Mouse (Mus musculus): ENCODE results near the gene Mei1. TPM values are rescaled to one million over a fixed set of nuclear protein-coding genes. Genes with fewer than 3 reads are reported as not detected.
"Not testable (repeated sequence)": the region's sequence is repeated elsewhere in the genome, so short reads cannot be mapped to it uniquely, and the experiment has no call there.

Gene Mei1
- polyA plus RNA-seq, 1 experiment from 2014 or later = not detected

GRCm38 (mm10) chr15:82120544-82120943 lies 50.7 kb downstream of the Mei1 start:
- Histone ChIP-seq H3K4me1 (no peaks in the 10 kb centered on the region), H3K9me3 (replicated peaks) (no peaks in the 10 kb centered on the region), H3K4me3 (no peak overlapping the region), H3K36me3 (no peaks in the 10 kb centered on the region), H3K27me3 (ENCODE audit: low read depth, poor library complexity, severe bottlenecking) (no peaks in the 10 kb centered on the region), H3K27ac (no peak overlapping the region)
- DNase-seq (ENCODE audit: low spot score) = no peak
- 84% methylated on average over 8 of the region's 8 CpGs for WGBS

GRCm38 (mm10) chr15:82126690-82127089 lies 56.9 kb downstream of the Mei1 start:
- H3K9me3 ChIP-seq (replicated peaks); H3K27me3 ChIP-seq (ENCODE audit: low read depth, poor library complexity, severe bottlenecking); H3K27ac ChIP-seq; H3K4me3 ChIP-seq; DNase-seq (ENCODE audit: low spot score): not testable (repeated sequence)
- 92% methylated on average over 4 of the region's 4 CpGs for WGBS
- Histone ChIP-seq H3K4me1 (peaks cover 17% of the 10 kb centered on the region), H3K36me3 (peaks cover 16% of the 10 kb centered on the region)

- peak; percentile 99 for DNase-seq (ENCODE audit: low spot score)
- 1% methylated on average over 74 of the region's 74 CpGs for WGBS
- Histone ChIP-seq H3K9me3 (replicated peaks) (no peaks in the 10 kb centered on the region), H3K36me3 (peaks cover 24% of the 10 kb centered on the region), H3K27ac (peak within 1 kb of the TSS; percentile 89), H3K4me3 (peak within 1 kb of the TSS; percentile 78), H3K4me1 (peaks cover 17% of the 10 kb centered on the region), H3K27me3 (ENCODE audit: low read depth, poor library complexity, severe bottlenecking) (no peaks in the 10 kb centered on the region)
Observed at GRCm38 (mm10) chr15:82127426-82128374, 57.9 kb downstream of the Mei1 start, which contains the start of gene Ccdc134. Gene Ccdc134, plus strand, starts transcription at chr15:82127922.

- Histone ChIP-seq H3K36me3 (peaks cover 28% of the 10 kb centered on the region), H3K27ac (peak overlapping the region; percentile 89)
- 3% methylated on average over 5 of the region's 5 CpGs for WGBS
Observed at GRCm38 (mm10) chr15:82128398-82128797, 58.6 kb downstream of the Mei1 start.

GRCm38 (mm10) chr15:82130599-82130998 lies 60.8 kb downstream of the Mei1 start:
- WGBS = 70% methylated on average over 7 of the region's 7 CpGs
- Histone ChIP-seq H3K4me1 (peaks cover 17% of the 10 kb centered on the region), H3K4me3 (no peak overlapping the region), H3K27ac (no peak overlapping the region), H3K9me3 (replicated peaks) (no peaks in the 10 kb centered on the region), H3K36me3 (peaks cover 42% of the 10 kb centered on the region), H3K27me3 (ENCODE audit: low read depth, poor library complexity, severe bottlenecking) (no peaks in the 10 kb centered on the region)
- no peak for DNase-seq (ENCODE audit: low spot score)

More at GRCm38 (mm10) chr15:82128398-82128797, 58.6 kb downstream of the Mei1 start:
- DNase-seq (ENCODE audit: low spot score) = no peak
- Histone ChIP-seq H3K9me3 (replicated peaks) (no peaks in the 10 kb centered on the region), H3K4me1 (peaks cover 17% of the 10 kb centered on the region), H3K27me3 (ENCODE audit: low read depth, poor library complexity, severe bottlenecking) (no peaks in the 10 kb centered on the region), H3K4me3 (peak overlapping the region; percentile 78)

GRCm38 (mm10) chr15:82135372-82135771 lies 65.6 kb downstream of the Mei1 start:
- Histone ChIP-seq H3K27ac (no peak overlapping the region), H3K36me3 (peaks cover 61% of the 10 kb centered on the region), H3K4me1 (no peaks in the 10 kb centered on the region), H3K27me3 (ENCODE audit: low read depth, poor library complexity, severe bottlenecking) (no peaks in the 10 kb centered on the region), H3K4me3 (no peak overlapping the region), H3K9me3 (replicated peaks) (no peaks in the 10 kb centered on the region)
- whole genome bisulfite sequencing = 96% methylated on average over 4 of the region's 4 CpGs
- DNase-seq (ENCODE audit: low spot score) = no peak

GRCm38 (mm10) chr15:82138565-82138964 lies 68.8 kb downstream of the Mei1 start:
- Histone ChIP-seq H3K4me1 (no peaks in the 10 kb centered on the region), H3K4me3 (no peak overlapping the region), H3K27ac (no peak overlapping the region), H3K36me3 (peaks cover 55% of the 10 kb centered on the region), H3K9me3 (replicated peaks) (no peaks in the 10 kb centered on the region), H3K27me3 (ENCODE audit: low read depth, poor library complexity, severe bottlenecking) (no peaks in the 10 kb centered on the region)
- DNase-seq (ENCODE audit: low spot score) = peak; percentile 47
- WGBS = 69% methylated on average over 4 of the region's 4 CpGs

GRCm38 (mm10) chr15:82139196-82139595 lies 69.4 kb downstream of the Mei1 start:
- no peak for DNase-seq (ENCODE audit: low spot score)
- Histone ChIP-seq H3K9me3 (replicated peaks) (no peaks in the 10 kb centered on the region), H3K4me1 (no peaks in the 10 kb centered on the region), H3K27me3 (ENCODE audit: low read depth, poor library complexity, severe bottlenecking) (no peaks in the 10 kb centered on the region), H3K36me3 (peaks cover 51% of the 10 kb centered on the region), H3K27ac (no peak overlapping the region), H3K4me3 (no peak overlapping the region)
- WGBS = 92% methylated on average over 8 of the region's 8 CpGs

- no peaks in the 10 kb centered on the region for H3K9me3 ChIP-seq (replicated peaks)
- peak overlapping the region; percentile 17; the same call in 1 of the 2 replicates for H3K27ac ChIP-seq
- DNase-seq (ENCODE audit: low spot score) = no peak
- H3K4me3 ChIP-seq = no peak overlapping the region
- peaks cover 46% of the 10 kb centered on the region for H3K36me3 ChIP-seq
- H3K4me1 ChIP-seq = peaks cover 5% of the 10 kb centered on the region
- WGBS = 84% methylated on average over 3 of the region's 3 CpGs
- H3K27me3 ChIP-seq (ENCODE audit: low read depth, poor library complexity, severe bottlenecking) = no peaks in the 10 kb centered on the region
Observed at GRCm38 (mm10) chr15:82140355-82140754, 70.6 kb downstream of the Mei1 start.

GRCm38 (mm10) chr15:82144157-82144556 lies 74.4 kb downstream of the Mei1 start:
- no peak for DNase-seq (ENCODE audit: low spot score)
- no peak overlapping the region for H3K4me3 ChIP-seq
- no peaks in the 10 kb centered on the region for H3K9me3 ChIP-seq (replicated peaks)
- whole genome bisulfite sequencing = 86% methylated on average over 5 of the region's 5 CpGs
- peak overlapping the region; percentile 96 for H3K27ac ChIP-seq
- peaks cover 31% of the 10 kb centered on the region for H3K4me1 ChIP-seq
- H3K36me3 ChIP-seq = peaks cover 28% of the 10 kb centered on the region
- no peaks in the 10 kb centered on the region for H3K27me3 ChIP-seq (ENCODE audit: low read depth, poor library complexity, severe bottlenecking)

GRCm38 (mm10) chr15:82145408-82145807 lies 75.6 kb downstream of the Mei1 start:
- peak overlapping the region; percentile 96 for H3K27ac ChIP-seq
- peaks cover 34% of the 10 kb centered on the region for H3K4me1 ChIP-seq
- H3K27me3 ChIP-seq (ENCODE audit: low read depth, poor library complexity, severe bottlenecking) = no peaks in the 10 kb centered on the region
- no peak for DNase-seq (ENCODE audit: low spot score)
- no peak overlapping the region for H3K4me3 ChIP-seq
- WGBS = 80% methylated on average over 2 of the region's 2 CpGs
- peaks cover 25% of the 10 kb centered on the region for H3K36me3 ChIP-seq
- no peaks in the 10 kb centered on the region for H3K9me3 ChIP-seq (replicated peaks)

- H3K27me3 ChIP-seq (ENCODE audit: low read depth, poor library complexity, severe bottlenecking) = no peaks in the 10 kb centered on the region
- 20% methylated on average over 11 of the region's 11 CpGs for WGBS
- H3K36me3 ChIP-seq = peaks cover 23% of the 10 kb centered on the region
- H3K4me1 ChIP-seq = peaks cover 34% of the 10 kb centered on the region
- no peak for DNase-seq (ENCODE audit: low spot score)
- no peaks in the 10 kb centered on the region for H3K9me3 ChIP-seq (replicated peaks)
- peak overlapping the region; percentile 96 for H3K27ac ChIP-seq
- H3K4me3 ChIP-seq = peak overlapping the region; percentile 74
Observed at GRCm38 (mm10) chr15:82145851-82146769, 76.3 kb downstream of the Mei1 start.

Measured in limb, embryonic 10.5 days (tissue).